Mouse (Mus musculus): ENCODE measurements around the gene Inpp5b. TPM values are rescaled to one million over a fixed set of nuclear protein-coding genes. Genes with fewer than 3 reads are reported as not detected.
"Not testable (repeated sequence)": the region's sequence is repeated elsewhere in the genome, so short reads cannot be mapped to it uniquely, and the experiment has no call there.

Gene Inpp5b
- polyA plus RNA-seq, 1 experiment from 2014 or later = 26.8 TPM

GRCm38 (mm10) chr4:124703881-124704796 lies 37.5 kb upstream of the Inpp5b start:
- H3K4me3 ChIP-seq = peak overlapping the region; percentile 32
- H3K36me3 ChIP-seq = peaks cover 10% of the 10 kb centered on the region; the same call in 1 of the 2 replicates
- peak overlapping the region; percentile 89 for H3K27ac ChIP-seq
- peak; percentile 35 for DNase-seq (ENCODE audit: low spot score)
- peaks cover 74% of the 10 kb centered on the region for H3K27me3 ChIP-seq (ENCODE audit: insufficient read depth, poor library complexity, severe bottlenecking)
- peaks cover 87% of the 10 kb centered on the region for H3K4me1 ChIP-seq (replicated peaks)
- 5% methylated on average over 6 of the region's 6 CpGs for WGBS
- H3K9me3 ChIP-seq = no peaks in the 10 kb centered on the region

DNA sequence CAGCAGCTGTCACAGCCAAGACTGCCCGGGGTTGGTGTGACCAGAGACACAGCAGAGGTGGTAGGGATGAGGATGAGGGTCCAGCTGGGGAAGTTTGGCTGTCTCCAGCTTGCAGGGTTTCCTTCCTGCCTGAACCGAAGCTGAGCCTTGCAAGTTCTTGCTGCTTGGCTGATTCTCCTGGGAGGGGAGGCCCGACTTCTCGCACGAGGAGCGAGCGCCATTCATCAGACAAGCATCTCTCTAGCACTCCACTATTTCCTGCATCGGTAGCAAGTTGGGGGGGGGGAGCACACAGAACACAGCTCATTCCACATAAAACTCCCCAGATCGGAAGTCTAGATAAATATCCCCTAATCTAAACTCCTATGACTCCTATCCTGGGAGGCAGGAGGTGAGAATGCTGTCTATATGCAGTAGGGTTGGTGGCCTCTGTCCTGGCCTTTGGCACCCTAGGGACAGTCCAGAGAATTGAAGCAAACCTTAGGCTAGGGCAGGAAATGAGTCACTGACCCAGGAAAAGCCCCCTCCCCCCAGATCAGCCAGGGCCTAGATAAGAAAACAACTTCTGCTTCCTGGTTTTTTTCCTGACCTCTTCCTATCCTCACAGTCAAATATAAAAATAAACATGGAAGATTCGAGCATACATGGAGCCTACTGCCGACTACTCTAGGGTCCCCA lies 36.7 kb upstream of the Inpp5b start:
- peaks cover 87% of the 10 kb centered on the region for H3K4me1 ChIP-seq (replicated peaks)
- peak; percentile 41 for DNase-seq (ENCODE audit: low spot score)
- peaks cover 74% of the 10 kb centered on the region for H3K27me3 ChIP-seq (ENCODE audit: insufficient read depth, poor library complexity, severe bottlenecking)
- 13% methylated on average over 11 of the region's 11 CpGs for WGBS
- H3K4me3 ChIP-seq = peak overlapping the region; percentile 32
- peak overlapping the region; percentile 89 for H3K27ac ChIP-seq
- H3K36me3 ChIP-seq = peaks cover 10% of the 10 kb centered on the region; the same call in 1 of the 2 replicates
- no peaks in the 10 kb centered on the region for H3K9me3 ChIP-seq

GRCm38 (mm10) chr4:124705661-124706269 lies 35.9 kb upstream of the Inpp5b start:
- Histone ChIP-seq H3K9me3 (no peaks in the 10 kb centered on the region), H3K4me3 (no peak overlapping the region), H3K27ac (peak overlapping the region; percentile 89; the same call in 1 of the 2 replicates), H3K36me3 (peaks cover 10% of the 10 kb centered on the region; the same call in 1 of the 2 replicates), H3K4me1 (replicated peaks) (peaks cover 87% of the 10 kb centered on the region), H3K27me3 (ENCODE audit: insufficient read depth, poor library complexity, severe bottlenecking) (peaks cover 72% of the 10 kb centered on the region)
- 88% methylated on average over 23 of the region's 23 CpGs for WGBS
- DNase-seq (ENCODE audit: low spot score) = no peak

- Histone ChIP-seq H3K27me3 (ENCODE audit: insufficient read depth, poor library complexity, severe bottlenecking) (peaks cover 54% of the 10 kb centered on the region), H3K4me1 (replicated peaks) (peaks cover 71% of the 10 kb centered on the region), H3K27ac (0 out of 2 replicates have a peak overlapping the region, but pooled peaks have one; percentile 9), H3K36me3 (peaks cover 10% of the 10 kb centered on the region; the same call in 1 of the 2 replicates)
- not testable (repeated sequence) for DNase-seq (ENCODE audit: low spot score); H3K9me3 ChIP-seq; H3K4me3 ChIP-seq
- WGBS = 86% methylated on average over 25 of the region's 25 CpGs
Measured at GRCm38 (mm10) chr4:124707381-124708199, 34.1 kb upstream of the Inpp5b start.

DNA sequence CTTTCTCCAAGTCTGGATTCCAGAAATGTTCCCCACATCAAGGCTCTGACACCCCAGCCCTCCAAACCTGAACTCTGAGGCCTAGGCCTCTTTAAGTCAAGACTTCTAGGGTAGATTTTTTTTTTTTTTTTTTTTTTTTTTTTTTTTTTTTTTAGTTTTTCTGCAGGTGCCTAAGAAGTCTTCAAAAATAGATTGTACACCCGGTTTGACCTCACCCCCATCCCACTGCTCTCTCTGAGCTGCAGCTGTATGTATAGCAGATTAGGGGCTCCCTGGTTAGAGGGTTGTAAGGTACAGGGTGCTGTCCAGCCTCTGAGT lies 33.5 kb upstream of the Inpp5b start:
- 13% methylated on average over 1 of the region's 1 CpGs for WGBS
- Histone ChIP-seq H3K4me1 (replicated peaks) (peaks cover 69% of the 10 kb centered on the region), H3K4me3 (peak overlapping the region; percentile 48; the same call in 1 of the 2 replicates), H3K36me3 (peaks cover 10% of the 10 kb centered on the region; the same call in 1 of the 2 replicates), H3K27ac (peak overlapping the region; percentile 86), H3K27me3 (ENCODE audit: insufficient read depth, poor library complexity, severe bottlenecking) (peaks cover 53% of the 10 kb centered on the region)
- DNase-seq (ENCODE audit: low spot score); H3K9me3 ChIP-seq: not testable (repeated sequence)

GRCm38 (mm10) chr4:124708518-124709477 lies 32.9 kb upstream of the Inpp5b start:
- peak; percentile 87 for DNase-seq (ENCODE audit: low spot score)
- 2% methylated on average over 41 of the region's 41 CpGs for WGBS
- Histone ChIP-seq H3K4me1 (replicated peaks) (peaks cover 63% of the 10 kb centered on the region), H3K9me3 (no peaks in the 10 kb centered on the region), H3K4me3 (peak overlapping the region; percentile 48), H3K36me3 (peaks cover 10% of the 10 kb centered on the region; the same call in 1 of the 2 replicates), H3K27me3 (ENCODE audit: insufficient read depth, poor library complexity, severe bottlenecking) (peaks cover 46% of the 10 kb centered on the region), H3K27ac (peak overlapping the region; percentile 86)

DNA sequence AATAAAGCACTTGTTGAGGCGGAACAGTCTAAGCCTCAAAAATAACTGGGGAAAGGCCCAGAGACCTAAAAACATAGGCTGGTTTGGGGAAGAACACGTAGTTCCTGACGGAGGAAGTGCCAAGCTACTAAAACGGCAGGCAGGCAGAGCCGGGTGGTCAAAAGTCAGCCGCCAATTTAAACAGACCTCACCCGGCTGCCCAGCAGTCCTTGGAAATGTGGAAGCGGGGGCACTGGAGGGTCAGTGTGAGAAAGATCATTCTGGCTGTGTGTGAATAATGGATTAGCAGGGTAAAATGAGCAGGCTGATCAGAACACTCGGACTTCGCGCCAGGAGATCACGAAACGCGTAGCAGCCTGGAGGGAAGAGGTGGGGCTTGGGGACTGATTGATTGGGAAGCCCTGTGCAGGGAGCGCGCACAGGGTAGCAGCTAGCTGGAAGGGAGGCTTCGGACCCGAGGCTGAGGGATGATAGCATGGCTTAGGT lies 31.6 kb upstream of the Inpp5b start:
- DNase-seq (ENCODE audit: low spot score) = peak; percentile 57
- Histone ChIP-seq H3K27ac (peak overlapping the region; percentile 86), H3K4me3 (peak overlapping the region; percentile 45), H3K27me3 (ENCODE audit: insufficient read depth, poor library complexity, severe bottlenecking) (peaks cover 42% of the 10 kb centered on the region), H3K36me3 (peaks cover 10% of the 10 kb centered on the region; the same call in 1 of the 2 replicates), H3K4me1 (replicated peaks) (peaks cover 57% of the 10 kb centered on the region), H3K9me3 (no peaks in the 10 kb centered on the region)
- WGBS = 4% methylated on average over 18 of the region's 18 CpGs

DNA sequence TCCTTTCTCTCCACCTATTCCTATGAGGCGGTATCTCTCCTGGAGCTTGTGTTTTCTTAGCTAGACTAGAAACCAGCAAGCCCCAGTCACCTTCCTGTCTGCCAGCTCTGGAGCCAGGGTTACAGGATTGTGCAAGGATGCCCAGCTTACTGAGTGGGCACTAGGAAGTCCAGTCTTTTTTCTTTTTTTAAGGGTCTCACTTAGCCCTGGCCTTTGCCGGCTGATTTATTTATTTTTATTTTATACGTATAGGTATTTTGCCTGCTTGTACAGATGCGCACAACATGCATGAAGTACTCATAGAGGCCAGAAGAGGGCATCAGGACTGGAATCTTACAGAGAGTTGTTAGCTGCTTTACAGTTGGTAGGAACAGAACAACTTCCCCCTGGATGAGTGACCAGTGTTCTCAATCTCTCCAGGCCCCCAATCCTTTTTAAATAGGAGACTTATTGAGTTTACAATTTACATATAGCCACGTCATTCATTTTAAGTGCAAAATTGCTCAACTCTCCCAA lies 30.8 kb upstream of the Inpp5b start:
- H3K27me3 ChIP-seq (ENCODE audit: insufficient read depth, poor library complexity, severe bottlenecking) = peaks cover 36% of the 10 kb centered on the region
- peaks cover 13% of the 10 kb centered on the region for H3K36me3 ChIP-seq
- WGBS = 10% methylated on average over 5 of the region's 5 CpGs
- peaks cover 57% of the 10 kb centered on the region for H3K4me1 ChIP-seq (replicated peaks)
- no peaks in the 10 kb centered on the region for H3K9me3 ChIP-seq
- DNase-seq (ENCODE audit: low spot score) = peak; percentile 52
- no peak overlapping the region for H3K27ac ChIP-seq
- no peak overlapping the region for H3K4me3 ChIP-seq

GRCm38 (mm10) chr4:124712618-124713017 lies 29.0 kb upstream of the Inpp5b start:
- Histone ChIP-seq H3K4me3 (no peak overlapping the region), H3K27me3 (ENCODE audit: insufficient read depth, poor library complexity, severe bottlenecking) (peaks cover 21% of the 10 kb centered on the region), H3K9me3 (no peaks in the 10 kb centered on the region), H3K27ac (no peak overlapping the region), H3K4me1 (replicated peaks) (peaks cover 50% of the 10 kb centered on the region), H3K36me3 (peaks cover 21% of the 10 kb centered on the region)
- no peak for DNase-seq (ENCODE audit: low spot score)
- 87% methylated on average over 6 of the region's 6 CpGs for WGBS

GRCm38 (mm10) chr4:124713850-124714249 lies 27.8 kb upstream of the Inpp5b start:
- not testable (repeated sequence) for H3K27ac ChIP-seq; H3K4me3 ChIP-seq; H3K9me3 ChIP-seq; DNase-seq (ENCODE audit: low spot score)
- H3K36me3 ChIP-seq = peaks cover 32% of the 10 kb centered on the region
- WGBS = 79% methylated on average over 5 of the region's 5 CpGs
- peaks cover 11% of the 10 kb centered on the region for H3K27me3 ChIP-seq (ENCODE audit: insufficient read depth, poor library complexity, severe bottlenecking)
- peaks cover 41% of the 10 kb centered on the region for H3K4me1 ChIP-seq (replicated peaks)
